Mouse (Mus musculus) E14TG2a.4 (cell line): ENCODE measurements at regions not wholly inside any gene's neighbourhood (a gene's known extent, or its start where the extent isn't known, plus 50 kb on each side); places are given as distances from the start of the nearest gene placed in this dataset.

Experiments
- H3K27me3 ChIP-seq: 2 replicates; pipeline ENCODE4 v1.6.1; 2014; ENCODE audit warnings: low read length, control low read depth; ENCODE audit not compliant: insufficient read depth
- H3K36me3 ChIP-seq: 2 replicates; pipeline ENCODE4 v1.6.1; 2014; ENCODE audit warnings: low read length, control low read depth; ENCODE audit not compliant: insufficient read depth
- H3K4me1 ChIP-seq: replicated peaks from 2 replicates; pipeline ENCODE4 v1.6.1; 2014; ENCODE audit warnings: low read depth, low read length, control low read depth
- H3K4me3 ChIP-seq: replicated peaks from 2 replicates; pipeline ENCODE4 v1.5.1; 2014; ENCODE audit warnings: mild to moderate bottlenecking, low read length
- H3K9me3 ChIP-seq: 2 replicates; pipeline ENCODE4 v1.6.1; 2014; ENCODE audit warnings: low read length, control low read depth
- CTCF ChIP-seq: conservative IDR thresholded peaks from 2 replicates; pipeline ENCODE4 v1.5.1; 2014; ENCODE audit warnings: low read length
- NANOG ChIP-seq: IDR thresholded peaks from 2 replicates; pipeline ENCODE4 v1.6.1; 2014; ENCODE audit warnings: borderline replicate concordance, low read length, mixed read lengths
- POU5F1 ChIP-seq: IDR thresholded peaks from 2 replicates; pipeline ENCODE4 v1.6.1; 2014; ENCODE audit warnings: low read length, borderline replicate concordance

GRCm38 (mm10) chr3:51002662-51003061 is 221.6 kb upstream of the Noct start:
- H3K36me3 ChIP-seq: no peaks in the 10 kb centered on the region
- H3K9me3 ChIP-seq: no peaks in the 10 kb centered on the region
- no peak for TF ChIP-seq CTCF
- no peak for TF ChIP-seq NANOG
- no peak for TF ChIP-seq POU5F1
- no peaks in the 10 kb centered on the region for H3K4me1 ChIP-seq
- no peak overlapping the region for H3K4me3 ChIP-seq
- H3K27me3 ChIP-seq: no peaks in the 10 kb centered on the region

- no peaks in the 10 kb centered on the region for H3K36me3 ChIP-seq
- no peaks in the 10 kb centered on the region for H3K4me1 ChIP-seq
- no peaks in the 10 kb centered on the region for H3K27me3 ChIP-seq
- H3K9me3 ChIP-seq: no peaks in the 10 kb centered on the region
- TF ChIP-seq CTCF (no peak), POU5F1 (no peak), NANOG (no peak)
- H3K4me3 ChIP-seq: no peak overlapping the region
Measured at GRCm38 (mm10) chr3:51003506-51004170, 220.6 kb upstream of the Noct start.

DNA sequence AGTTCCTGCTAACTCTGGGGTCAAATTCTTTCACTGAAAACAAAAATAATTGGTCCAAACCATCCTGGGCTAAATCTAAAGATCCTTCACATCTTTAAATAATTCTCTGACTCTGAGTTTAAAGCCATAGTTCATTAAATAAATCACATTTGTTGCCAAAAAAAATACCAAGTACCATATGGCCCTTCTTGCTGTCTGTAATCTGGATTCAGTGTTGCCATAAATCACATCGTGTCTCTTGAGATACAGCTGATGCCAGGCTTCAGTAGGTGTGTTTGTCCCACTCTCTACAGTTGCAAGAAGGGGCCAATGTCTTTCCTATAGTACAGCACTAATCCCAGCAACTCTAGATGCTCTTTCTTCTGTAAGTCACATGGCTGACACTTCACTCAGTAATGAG is 220.0 kb upstream of the Noct start:
- Histone ChIP-seq H3K27me3 (no peaks in the 10 kb centered on the region), H3K4me1 (no peaks in the 10 kb centered on the region), H3K4me3 (no peak overlapping the region), H3K9me3 (no peaks in the 10 kb centered on the region), H3K36me3 (no peaks in the 10 kb centered on the region)
- no peak for TF ChIP-seq CTCF
- TF ChIP-seq NANOG: no peak
- TF ChIP-seq POU5F1: no peak

- no peak for TF ChIP-seq POU5F1
- no peak for TF ChIP-seq NANOG
- TF ChIP-seq CTCF: no peak
- H3K27me3 ChIP-seq: no peaks in the 10 kb centered on the region
- H3K4me3 ChIP-seq: no peak overlapping the region
- H3K9me3 ChIP-seq: peaks cover 20% of the 10 kb centered on the region
- peaks cover 8% of the 10 kb centered on the region for H3K4me1 ChIP-seq
- no peaks in the 10 kb centered on the region for H3K36me3 ChIP-seq
Measured at GRCm38 (mm10) chr3:51009098-51009497, 215.1 kb upstream of the Noct start.

DNA sequence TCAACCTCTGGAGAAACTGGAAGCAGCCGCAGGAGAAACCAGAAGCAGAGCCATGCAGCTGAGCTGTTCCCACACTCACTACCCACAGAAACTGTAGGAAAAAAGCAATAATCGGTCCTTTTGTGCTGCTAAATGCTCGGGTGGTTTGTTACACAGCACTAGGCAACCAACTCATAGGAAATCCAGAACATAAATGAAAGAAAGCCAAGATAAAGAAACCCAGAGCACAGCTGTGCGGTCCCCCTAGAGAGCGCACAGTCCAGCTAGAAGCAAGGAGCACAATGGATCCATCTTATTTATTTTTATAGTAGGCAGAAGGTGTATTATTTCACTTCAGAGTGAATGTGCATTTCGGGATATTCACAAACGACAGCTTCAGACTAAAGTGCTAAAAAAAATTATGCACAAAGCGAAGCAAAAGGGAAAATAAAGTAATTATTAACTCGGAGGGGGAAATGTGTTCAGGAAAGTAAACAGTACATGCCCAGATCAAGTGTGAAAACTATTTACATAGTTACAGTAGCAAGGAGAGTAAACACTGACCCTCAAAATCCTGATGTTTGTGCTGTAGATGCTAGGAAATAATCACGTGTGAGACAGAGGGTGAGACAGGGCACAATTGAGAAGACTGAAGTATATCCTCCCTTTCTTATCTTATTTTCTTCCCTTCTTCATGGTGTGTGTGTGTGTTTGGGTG is 204.4 kb upstream of the Noct start:
- TF ChIP-seq POU5F1 (no peak), CTCF (no peak), NANOG (no peak)
- H3K27me3 ChIP-seq: no peaks in the 10 kb centered on the region
- H3K4me1 ChIP-seq: no peaks in the 10 kb centered on the region
- no peaks in the 10 kb centered on the region for H3K36me3 ChIP-seq
- no peaks in the 10 kb centered on the region for H3K9me3 ChIP-seq
- no peak overlapping the region for H3K4me3 ChIP-seq

GRCm38 (mm10) chr3:51024655-51025054 is 199.6 kb upstream of the Noct start:
- Histone ChIP-seq H3K4me1 (no peaks in the 10 kb centered on the region), H3K27me3 (no peaks in the 10 kb centered on the region), H3K4me3 (no peak overlapping the region), H3K36me3 (no peaks in the 10 kb centered on the region), H3K9me3 (peaks cover 5% of the 10 kb centered on the region)
- TF ChIP-seq POU5F1: no peak
- no peak for TF ChIP-seq CTCF
- no peak for TF ChIP-seq NANOG

GRCm38 (mm10) chr3:51031821-51032220 is 192.4 kb upstream of the Noct start:
- TF ChIP-seq POU5F1: no peak
- TF ChIP-seq NANOG: no peak
- no peak for TF ChIP-seq CTCF
- Histone ChIP-seq H3K4me1 (no peaks in the 10 kb centered on the region), H3K4me3 (no peak overlapping the region), H3K9me3 (peaks cover 30% of the 10 kb centered on the region), H3K36me3 (no peaks in the 10 kb centered on the region), H3K27me3 (no peaks in the 10 kb centered on the region)

DNA sequence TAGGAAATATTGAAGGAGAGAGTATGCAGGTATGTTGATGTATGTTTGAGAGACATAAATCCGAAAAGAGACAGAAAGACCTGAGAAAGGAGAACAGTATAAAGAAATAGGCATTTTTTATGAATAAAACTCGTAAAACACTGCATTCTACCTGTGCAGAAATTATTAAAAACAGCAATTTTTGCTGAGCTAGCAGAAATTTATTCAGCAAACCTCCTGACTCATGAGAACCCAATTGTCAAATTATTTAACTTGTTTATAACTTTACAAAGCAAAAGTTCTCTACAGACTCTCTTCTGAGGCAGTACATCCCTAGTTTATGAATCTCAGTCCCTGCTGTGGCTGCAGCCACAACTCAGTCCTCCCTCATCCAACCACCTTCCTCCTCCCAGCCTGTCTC is 191.0 kb upstream of the Noct start:
- no peaks in the 10 kb centered on the region for H3K27me3 ChIP-seq
- no peak for TF ChIP-seq CTCF
- TF ChIP-seq POU5F1: no peak
- TF ChIP-seq NANOG: no peak
- H3K9me3 ChIP-seq: peaks cover 30% of the 10 kb centered on the region

More for the DNA sequence above, 191.0 kb upstream of the Noct start:
- no peaks in the 10 kb centered on the region for H3K4me1 ChIP-seq
- H3K4me3 ChIP-seq: no peak overlapping the region
- no peaks in the 10 kb centered on the region for H3K36me3 ChIP-seq
